Mouse (Mus musculus) lung, embryonic 16.5 days (tissue): ENCODE results near the gene Rcan1. TPM values are rescaled to one million over a fixed set of nuclear protein-coding genes. Genes with fewer than 3 reads are reported as not detected.

ENCODE experiments used
- ATAC-seq: fragments of 200-750 bp; cut with Nextera tagmentation; 2 replicates; pipeline ENCODE4 v1.8.0; 2017; ENCODE audit warnings: low read depth, mild to moderate bottlenecking, moderate library complexity
- H3K27ac ChIP-seq: fragments of 300-500 bp; sonication (generic); 2 replicates; pipeline ENCODE4 v1.5.1; 2014; ENCODE audit warnings: mild to moderate bottlenecking, control low read depth, low read length
- H3K27me3 ChIP-seq: fragments of 300-500 bp; sonication (generic); 2 replicates; pipeline ENCODE4 v1.6.1; 2014; ENCODE audit warnings: low read depth, low read length, mixed read lengths; ENCODE audit not compliant: control insufficient read depth, insufficient read depth
- H3K36me3 ChIP-seq: fragments of 300-500 bp; sonication (generic); 2 replicates; pipeline ENCODE4 v1.6.1; 2014; ENCODE audit warnings: low read length; ENCODE audit not compliant: control insufficient read depth, insufficient read depth
- H3K4me1 ChIP-seq: fragments of 300-500 bp; sonication (generic); replicated peaks from 2 replicates; pipeline ENCODE4 v1.6.1; 2014; ENCODE audit warnings: low read length, mixed read lengths; ENCODE audit not compliant: control insufficient read depth, insufficient read depth
- H3K4me2 ChIP-seq: fragments of 300-500 bp; sonication (generic); 2 replicates; pipeline ENCODE4 v1.6.1; 2014; ENCODE audit warnings: low read depth, low read length, control low read depth
- H3K4me3 ChIP-seq: fragments of 300-500 bp; sonication (generic); 2 replicates; pipeline ENCODE4 v1.5.1; 2014; ENCODE audit warnings: mild to moderate bottlenecking, low read length, control low read depth
- H3K9ac ChIP-seq: fragments of 300-500 bp; sonication (generic); 2 replicates; pipeline ENCODE4 v1.6.1; 2014; ENCODE audit warnings: low read length, control low read depth
- H3K9me3 ChIP-seq: fragments of 300-500 bp; sonication (generic); 2 replicates; pipeline ENCODE4 v1.6.1; 2016; ENCODE audit warnings: low read length; ENCODE audit not compliant: control insufficient read depth
- WGBS: fragments of 180-500 bp; shearing (Covaris S2); extraction: QIAGEN DNeasy Blood & Tissue Kit; methylation state at CpG from one replicate; pipeline ENCODE4 v1.1.7; 2014; 5-methylcytosine and 5-hydroxymethylcytosine counted together
- polyA plus RNA-seq: library from polyadenylated mRNA; unstranded; fragments of >200 nt; fragmentation: Nextera tagmentation; extraction: Ambion mirVana; gene quantifications from 2 replicates; pipeline ENCODE4 v1.2.1, GENCODE M21; 2015

The Rcan1 gene
- polyA plus RNA-seq, 1 experiment from 2014 or later, result 61.2 TPM

- H3K36me3 ChIP-seq, result no peaks in the 10 kb centered on the region
- peaks cover 22% of the 10 kb centered on the region for H3K27me3 ChIP-seq
- 65% methylated on average over 8 of the region's 8 CpGs for WGBS
- peak overlapping the region; percentile 87 for H3K4me2 ChIP-seq
- H3K4me1 ChIP-seq, result peaks cover 19% of the 10 kb centered on the region
- ATAC-seq, result no peak
- H3K27ac ChIP-seq, result no peak overlapping the region
- peak overlapping the region; percentile 21 for H3K4me3 ChIP-seq
- peak overlapping the region; percentile 6; the same call in 1 of the 2 replicates for H3K9ac ChIP-seq
- H3K9me3 ChIP-seq, result no peaks in the 10 kb centered on the region
These were observed 29.9 kb upstream of the Rcan1 start for GRCm38 (mm10) chr16:92500534-92500933.

- H3K27ac ChIP-seq, result no peak overlapping the region
These were observed 28.7 kb upstream of the Rcan1 start for GRCm38 (mm10) chr16:92499324-92499723.

GRCm38 (mm10) chr16:92498589-92498981, 27.9 kb upstream of the Rcan1 start:
- H3K27ac ChIP-seq, result peak overlapping the region; percentile 93
- peak overlapping the region; percentile 68 for H3K4me3 ChIP-seq
- 0% methylated on average over 34 of the region's 34 CpGs for WGBS
- peaks cover 19% of the 10 kb centered on the region for H3K4me1 ChIP-seq
- peak; percentile 73 for ATAC-seq
- no peaks in the 10 kb centered on the region for H3K36me3 ChIP-seq
- H3K9ac ChIP-seq, result peak overlapping the region; percentile 77
- H3K9me3 ChIP-seq, result no peaks in the 10 kb centered on the region
- H3K4me2 ChIP-seq, result peak overlapping the region; percentile 87
- peaks cover 22% of the 10 kb centered on the region for H3K27me3 ChIP-seq

More at GRCm38 (mm10) chr16:92499324-92499723, 28.7 kb upstream of the Rcan1 start:
- peak overlapping the region; percentile 68 for H3K4me3 ChIP-seq
- H3K4me2 ChIP-seq, result peak overlapping the region; percentile 87
- H3K9me3 ChIP-seq, result no peaks in the 10 kb centered on the region
- no peak for ATAC-seq
- no peaks in the 10 kb centered on the region for H3K36me3 ChIP-seq
- peaks cover 22% of the 10 kb centered on the region for H3K27me3 ChIP-seq
- peaks cover 19% of the 10 kb centered on the region for H3K4me1 ChIP-seq
- 15% methylated on average over 15 of the region's 15 CpGs for WGBS
- peak overlapping the region; percentile 77 for H3K9ac ChIP-seq

- peak overlapping the region; percentile 87 for H3K4me2 ChIP-seq
- H3K4me1 ChIP-seq, result peaks cover 19% of the 10 kb centered on the region
- peak; percentile 81 for ATAC-seq
- 6% methylated on average over 26 of the region's 26 CpGs for WGBS
- H3K27me3 ChIP-seq, result peaks cover 22% of the 10 kb centered on the region
- no peaks in the 10 kb centered on the region for H3K9me3 ChIP-seq
- H3K36me3 ChIP-seq, result no peaks in the 10 kb centered on the region
- H3K27ac ChIP-seq, result peak overlapping the region; percentile 93
- peak overlapping the region; percentile 77 for H3K9ac ChIP-seq
- H3K4me3 ChIP-seq, result peak overlapping the region; percentile 68
These were observed 27.4 kb upstream of the Rcan1 start for GRCm38 (mm10) chr16:92497851-92498588.

GRCm38 (mm10) chr16:92489356-92489755, 18.7 kb upstream of the Rcan1 start:
- 53% methylated on average over 9 of the region's 9 CpGs for WGBS
- no peaks in the 10 kb centered on the region for H3K36me3 ChIP-seq
- H3K4me2 ChIP-seq, result no peak overlapping the region
- H3K9me3 ChIP-seq, result no peaks in the 10 kb centered on the region
- no peak for ATAC-seq
- no peak overlapping the region for H3K4me3 ChIP-seq
- no peak overlapping the region for H3K9ac ChIP-seq
- H3K27me3 ChIP-seq, result no peaks in the 10 kb centered on the region
- H3K27ac ChIP-seq, result no peak overlapping the region
- no peaks in the 10 kb centered on the region; the same call in 1 of the 2 replicates for H3K4me1 ChIP-seq

GRCm38 (mm10) chr16:92488456-92488855, 17.8 kb upstream of the Rcan1 start:
- no peak overlapping the region for H3K4me3 ChIP-seq
- no peak overlapping the region for H3K9ac ChIP-seq
- no peaks in the 10 kb centered on the region for H3K4me1 ChIP-seq
- ATAC-seq, result no peak
- no peaks in the 10 kb centered on the region for H3K27me3 ChIP-seq
- H3K36me3 ChIP-seq, result no peaks in the 10 kb centered on the region
- 80% methylated on average over 5 of the region's 5 CpGs for WGBS
- H3K9me3 ChIP-seq, result no peaks in the 10 kb centered on the region
- no peak overlapping the region for H3K4me2 ChIP-seq
- H3K27ac ChIP-seq, result no peak overlapping the region

- H3K27ac ChIP-seq, result no peak overlapping the region
- no peaks in the 10 kb centered on the region for H3K9me3 ChIP-seq
- H3K9ac ChIP-seq, result no peak overlapping the region
- no peaks in the 10 kb centered on the region for H3K27me3 ChIP-seq
- 54% methylated on average over 4 of the region's 4 CpGs for WGBS
- H3K4me3 ChIP-seq, result no peak overlapping the region
- no peak overlapping the region for H3K4me2 ChIP-seq
- ATAC-seq, result no peak
- H3K36me3 ChIP-seq, result no peaks in the 10 kb centered on the region
- no peaks in the 10 kb centered on the region for H3K4me1 ChIP-seq
These were observed 16.8 kb upstream of the Rcan1 start for GRCm38 (mm10) chr16:92487489-92487888.

- Histone ChIP-seq H3K4me2 (no peak overlapping the region), H3K27me3 (no peaks in the 10 kb centered on the region), H3K4me3 (no peak overlapping the region), H3K9ac (no peak overlapping the region), H3K27ac (no peak overlapping the region), H3K36me3 (no peaks in the 10 kb centered on the region), H3K4me1 (no peaks in the 10 kb centered on the region), H3K9me3 (no peaks in the 10 kb centered on the region)
- 70% methylated on average over 6 of the region's 6 CpGs for WGBS
- ATAC-seq, result no peak
These were observed 16.4 kb upstream of the Rcan1 start for GRCm38 (mm10) chr16:92487086-92487485.

- Histone ChIP-seq H3K36me3 (no peaks in the 10 kb centered on the region), H3K4me2 (no peak within 1 kb of the TSS), H3K9ac (no peak within 1 kb of the TSS), H3K9me3 (no peaks in the 10 kb centered on the region), H3K27ac (no peak within 1 kb of the TSS), H3K4me1 (no peaks in the 10 kb centered on the region), H3K27me3 (no peaks in the 10 kb centered on the region), H3K4me3 (no peak within 1 kb of the TSS)
- 85% methylated on average over 5 of the region's 5 CpGs for WGBS
- ATAC-seq, result no peak
These were observed 14.8 kb upstream of the Rcan1 start, which contains the start of gene Clic6 for GRCm38 (mm10) chr16:92485436-92485835. Gene Clic6, plus strand, starts transcription at chr16:92485736.
